Mouse (Mus musculus) liver (tissue): ENCODE measurements around the gene Psma7.

Experiments
- DNase-seq: peaks from one replicate; pipeline ENCODE4 v3.0.0-alpha.2; 2020; ENCODE audit warnings: mixed read lengths

Gene Psma7

GRCm38 (mm10) chr2:180042858-180043515 lies 754 bp upstream of the Psma7 start:
- peak; percentile 52 for DNase-seq

DNA sequence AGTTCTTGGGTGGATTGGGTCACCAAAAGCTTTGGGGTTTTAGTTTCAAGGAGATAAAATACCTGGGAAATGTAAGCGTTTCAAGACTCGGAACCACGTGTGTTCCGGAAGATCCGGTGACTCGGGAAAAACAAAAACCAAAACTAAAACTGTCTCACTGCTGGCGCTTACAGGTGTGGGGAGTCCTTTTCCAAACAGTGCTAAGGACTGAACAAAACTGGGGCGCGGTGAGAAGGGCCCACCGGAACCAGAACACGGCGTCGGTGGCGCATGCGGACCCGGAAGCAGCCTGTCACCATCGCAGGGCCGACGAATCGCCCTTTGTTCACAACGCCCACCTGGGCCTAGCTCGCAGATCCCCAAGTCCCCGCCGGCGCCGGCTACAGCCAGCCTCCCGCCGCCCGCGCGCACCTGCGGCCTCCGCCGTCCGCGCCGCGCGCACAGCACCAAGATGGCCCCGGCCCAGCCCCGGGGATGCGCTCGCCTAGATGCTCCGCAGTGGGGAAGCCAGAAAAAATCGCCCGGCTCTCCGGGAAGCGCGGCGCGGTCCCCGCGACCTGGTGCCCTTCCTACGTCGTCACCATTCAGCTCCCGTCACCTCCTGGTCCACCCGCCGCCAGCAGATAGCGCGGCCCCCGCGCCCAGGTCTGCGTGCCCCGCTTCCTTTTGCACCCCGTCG lies 517 bp downstream of the Psma7 start:
- peak; percentile 58 for DNase-seq

- no peak for DNase-seq
Observed at GRCm38 (mm10) chr2:180040406-180040805, 1.8 kb downstream of the Psma7 start.

GRCm38 (mm10) chr2:180034753-180035152 lies 7.5 kb downstream of the Psma7 start:
- no peak for DNase-seq

DNA sequence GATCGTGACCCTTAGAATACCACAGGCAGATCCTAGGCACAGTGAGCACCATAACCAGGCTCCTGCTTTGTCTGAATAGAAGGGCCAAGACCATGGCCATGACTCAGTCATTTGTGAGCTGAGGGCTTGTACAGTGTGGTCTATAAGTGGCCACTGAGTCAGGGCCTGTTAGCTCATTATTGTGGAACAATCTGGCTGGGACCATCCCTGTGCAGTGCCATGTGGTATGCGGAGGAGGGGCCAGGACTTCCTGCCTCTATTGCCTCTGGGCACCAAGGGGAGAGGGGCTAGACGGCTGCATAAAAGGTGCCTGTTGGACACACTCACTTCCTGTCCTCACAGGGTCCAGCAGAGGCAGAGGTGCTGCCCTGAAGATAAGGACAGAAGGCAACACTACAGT lies 8.3 kb downstream of the Psma7 start:
- no peak for DNase-seq

DNA sequence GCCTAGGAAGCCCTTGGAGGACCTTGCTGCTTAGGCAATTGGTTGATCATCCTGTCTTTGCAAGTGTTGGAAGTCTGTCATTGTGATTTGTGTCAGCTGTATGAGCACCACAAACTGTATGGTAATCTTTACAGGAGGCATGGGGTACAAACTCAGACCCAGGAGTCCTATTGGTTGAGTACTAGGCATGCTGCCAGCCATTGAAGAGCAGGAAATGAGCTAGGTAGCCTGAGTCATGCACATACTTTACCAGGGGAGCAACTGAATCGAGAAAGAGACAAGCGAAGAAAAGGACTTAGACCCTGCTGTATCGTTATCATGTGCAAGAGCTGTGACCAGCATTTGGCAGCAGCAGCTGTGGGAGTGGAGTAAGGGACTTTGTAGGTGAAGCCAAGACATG lies 9.3 kb downstream of the Psma7 start:
- no peak for DNase-seq

DNA sequence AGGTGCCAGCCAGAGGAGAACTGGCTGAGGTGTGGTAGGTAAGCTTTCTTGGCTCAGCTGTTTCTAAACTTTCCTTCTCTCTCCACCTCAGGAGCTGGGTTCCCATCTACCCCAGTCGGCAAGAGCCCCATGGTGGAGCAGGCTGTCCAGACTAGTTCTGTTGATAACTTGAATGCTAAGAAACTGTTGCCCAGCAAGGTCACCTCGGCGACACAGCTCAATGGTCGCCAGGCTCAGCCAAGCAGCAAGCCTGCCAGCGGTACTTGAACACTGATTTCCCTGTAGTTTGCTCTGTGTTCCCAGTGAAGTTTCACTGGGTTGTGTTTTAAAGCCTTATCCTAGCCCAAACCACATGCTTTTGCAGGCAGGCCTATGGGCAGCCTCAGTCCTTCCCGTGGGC lies 11.0 kb downstream of the Psma7 start:
- DNase-seq: no peak

DNA sequence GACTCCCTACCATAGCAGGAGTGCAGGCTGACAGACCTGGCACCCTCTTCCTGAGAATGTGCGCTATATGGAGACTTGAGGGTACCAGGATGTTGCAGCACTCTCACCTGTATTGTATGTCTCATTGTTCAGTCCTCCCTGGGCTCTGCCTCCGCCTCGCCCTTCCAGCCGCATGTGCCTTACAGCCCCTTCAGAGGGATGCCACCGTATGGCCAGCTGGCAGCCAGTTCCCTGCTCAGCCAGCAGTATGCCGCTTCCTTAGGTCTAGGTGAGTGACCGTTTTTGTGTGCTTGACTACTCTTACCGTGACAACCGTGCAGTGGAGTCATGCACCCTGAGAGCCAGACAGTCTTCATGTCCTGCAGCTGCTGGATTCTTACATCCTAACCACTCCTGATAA lies 14.5 kb downstream of the Psma7 start:
- no peak for DNase-seq

DNA sequence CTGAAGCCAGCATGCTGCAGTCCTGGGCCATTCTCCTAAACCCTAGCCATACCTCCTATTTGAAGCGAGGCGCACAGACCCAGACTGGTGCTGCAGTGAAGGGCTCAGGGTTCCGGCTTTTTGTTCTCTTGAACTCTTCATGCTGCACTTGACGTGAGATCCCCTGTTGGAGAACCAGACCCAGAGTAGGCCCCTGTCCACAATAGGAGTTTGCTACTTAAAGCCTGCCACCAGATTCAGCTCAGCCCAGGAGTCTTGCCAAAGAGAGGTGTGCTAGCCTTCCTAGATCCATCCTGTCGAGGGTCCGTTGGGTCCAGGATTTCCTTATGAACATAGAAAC lies 16.4 kb downstream of the Psma7 start:
- DNase-seq: no peak

DNA sequence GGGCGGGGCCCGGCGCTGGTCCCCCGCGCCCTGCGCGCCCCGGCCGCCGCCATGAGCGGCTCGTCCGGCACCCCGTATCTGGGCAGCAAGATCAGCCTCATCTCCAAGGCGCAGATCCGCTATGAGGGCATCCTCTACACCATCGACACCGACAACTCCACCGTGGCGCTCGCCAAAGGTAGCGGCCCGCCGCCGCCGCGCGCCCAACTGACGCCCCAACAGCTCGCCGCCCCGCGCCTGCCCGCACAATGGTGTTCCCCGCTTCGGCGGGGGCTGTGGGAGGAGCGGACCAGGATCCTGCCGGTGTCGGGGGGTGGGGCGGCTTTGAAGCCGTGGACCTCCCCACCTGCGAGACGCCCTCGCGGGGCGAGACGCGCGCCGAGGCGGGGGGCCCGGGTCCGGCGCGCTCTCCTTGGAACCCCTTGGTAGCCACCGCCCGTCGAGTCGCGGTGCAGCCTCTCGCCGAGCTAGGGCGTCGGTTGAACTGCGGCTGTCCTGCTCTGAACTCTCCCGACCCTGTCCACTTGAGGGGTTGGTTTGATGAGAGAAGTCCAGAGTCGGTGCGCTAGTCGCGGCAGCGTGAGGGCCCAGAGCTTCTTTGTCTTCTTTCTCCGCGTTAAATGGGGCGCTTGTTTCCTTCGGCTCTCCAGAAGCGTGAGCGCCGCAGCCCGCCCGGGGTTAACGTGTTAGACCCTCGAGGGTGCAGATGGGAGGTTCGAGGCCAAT lies 16.9 kb downstream of the Psma7 start:
- DNase-seq: peak; percentile 53

DNA sequence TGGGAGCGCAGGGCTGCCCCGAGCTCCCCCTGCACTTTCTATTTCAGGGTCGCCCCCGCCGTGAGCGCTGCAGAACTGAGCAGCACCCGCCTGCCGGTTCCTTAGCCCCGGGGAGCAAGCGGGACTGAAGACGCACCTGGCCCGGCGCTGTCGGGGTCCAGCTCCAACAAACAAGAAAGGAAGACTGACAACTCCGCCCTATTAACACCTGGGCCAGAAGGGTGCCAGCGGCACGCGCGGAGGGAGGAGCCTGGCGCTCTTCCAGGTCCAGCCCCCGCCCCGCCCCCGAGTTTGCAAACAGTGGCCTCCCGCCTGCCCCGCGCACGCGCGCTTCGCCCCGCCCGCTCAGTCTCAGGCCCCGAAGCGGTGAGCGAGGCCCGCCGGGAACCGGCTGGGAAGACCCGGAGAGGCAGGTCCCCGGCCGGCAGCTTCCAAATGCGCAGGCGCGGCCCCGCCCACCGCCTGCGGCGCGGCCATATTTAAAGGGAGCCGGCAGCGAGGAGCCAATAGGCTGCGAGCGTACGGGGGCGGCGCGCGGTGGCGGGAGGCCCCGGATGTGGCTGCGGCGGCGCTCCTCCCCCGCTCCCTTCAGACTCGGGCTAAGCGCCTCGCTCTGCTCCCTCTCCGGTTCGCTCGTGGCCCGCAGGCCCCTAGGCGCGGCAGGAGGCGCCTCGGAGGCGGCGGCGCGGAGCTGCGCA lies 17.7 kb downstream of the Psma7 start, which contains the start of gene Lsm14b:
Lsm14b (plus strand) TSS at position 587 of the 698 bp plus-strand sequence.
- DNase-seq: peak; percentile 100

- DNase-seq: no peak
Observed at GRCm38 (mm10) chr2:180022751-180023150, 19.5 kb downstream of the Psma7 start.

- no peak for DNase-seq
Observed at GRCm38 (mm10) chr2:180020919-180021318, 21.3 kb downstream of the Psma7 start.

- no peak for DNase-seq
Observed at GRCm38 (mm10) chr2:180020091-180020661, 22.1 kb downstream of the Psma7 start.

DNA sequence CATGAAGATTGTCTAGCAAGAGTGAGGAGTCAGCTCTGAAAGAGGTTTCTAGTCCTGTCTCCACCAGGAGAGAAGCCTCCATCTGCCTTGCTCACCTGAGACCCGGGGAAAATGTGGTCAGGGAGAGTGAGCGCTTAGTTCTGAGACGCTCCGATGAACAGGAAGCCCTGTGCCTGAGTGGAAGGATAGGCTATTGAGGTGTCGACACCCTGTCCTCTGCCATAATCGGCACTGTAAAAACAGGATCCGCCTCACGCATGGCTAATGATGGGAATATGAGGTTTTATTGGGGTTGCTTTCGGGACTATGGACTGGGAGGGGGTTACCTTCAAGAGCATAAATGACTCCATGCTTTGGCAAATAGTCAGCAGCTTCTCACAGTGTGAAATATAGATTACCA lies 23.7 kb downstream of the Psma7 start:
- DNase-seq: no peak

- no peak for DNase-seq
Observed at GRCm38 (mm10) chr2:180017632-180018031, 24.6 kb downstream of the Psma7 start.

DNA sequence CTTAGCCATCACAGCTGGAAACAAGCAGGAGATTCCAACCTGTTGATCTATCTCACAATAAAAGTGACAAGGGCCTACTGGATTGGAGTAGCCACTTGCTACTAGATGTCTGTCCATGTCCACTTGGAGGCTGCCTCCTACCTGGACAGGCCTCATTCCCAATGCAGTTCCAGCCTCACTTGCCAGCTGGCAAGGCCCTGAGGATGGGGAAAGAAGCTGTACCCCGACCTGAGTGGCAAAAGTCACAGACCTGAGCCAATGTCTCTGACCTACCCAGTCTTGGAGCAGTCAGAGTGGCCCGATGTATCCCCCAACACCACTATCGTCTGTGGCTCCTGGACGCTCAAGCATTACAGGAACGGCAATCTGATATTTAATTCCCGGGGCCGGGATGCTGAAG lies 28.5 kb downstream of the Psma7 start:
- no peak for DNase-seq

- no peak for DNase-seq
Observed at GRCm38 (mm10) chr2:180011370-180011769, 30.9 kb downstream of the Psma7 start.

- no peak for DNase-seq
Observed at GRCm38 (mm10) chr2:180010686-180011085, 31.5 kb downstream of the Psma7 start.

- DNase-seq: no peak
Observed at GRCm38 (mm10) chr2:180006352-180007017, 35.7 kb downstream of the Psma7 start.

GRCm38 (mm10) chr2:180005656-180006351 lies 36.4 kb downstream of the Psma7 start:
- no peak for DNase-seq

- DNase-seq: no peak
Observed at GRCm38 (mm10) chr2:180001635-180002034, 40.6 kb downstream of the Psma7 start.
